Mouse (Mus musculus) heart, postnatal 4 days (tissue): ENCODE data around the gene Btbd11. TPM values are rescaled to one million over a fixed set of nuclear protein-coding genes. Genes with fewer than 3 reads are reported as not detected.
"Not testable (repeated sequence)": the region's sequence is repeated elsewhere in the genome, so short reads cannot be mapped to it uniquely, and the experiment has no call there.

Experiments used
- DNase-seq: peaks from one replicate; pipeline ENCODE4 v3.0.0; 2021
- total RNA-seq, 2 experiments: library from RNA; stranded (reverse); gene quantifications; 2 replicates each; pipeline ENCODE4 v1.2.3; 2021

Gene Btbd11
- total RNA-seq, 2 experiments from 2014 or later = 1.1 to 1.7 TPM

DNA sequence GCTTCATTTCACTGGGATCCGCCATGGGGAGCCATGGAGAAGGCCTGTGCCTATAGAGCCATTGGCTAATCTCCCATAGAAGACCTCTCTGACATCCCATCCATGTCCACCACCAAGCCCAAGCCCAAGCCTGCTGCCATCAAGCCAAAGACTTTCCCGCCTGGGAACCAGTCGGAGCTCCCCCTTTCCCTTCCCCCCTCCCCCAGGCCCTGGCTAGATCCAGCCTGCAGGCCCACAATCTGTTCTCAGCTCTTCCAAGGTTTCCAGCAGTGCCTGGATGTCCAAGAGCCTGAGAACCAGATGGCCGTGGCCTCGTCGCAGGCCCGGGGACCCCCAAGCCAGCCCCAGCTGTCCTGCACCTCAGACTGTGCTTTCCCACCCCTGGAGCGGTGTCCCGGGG, 295.8 kb downstream of the Btbd11 start:
- DNase-seq = no peak

DNA sequence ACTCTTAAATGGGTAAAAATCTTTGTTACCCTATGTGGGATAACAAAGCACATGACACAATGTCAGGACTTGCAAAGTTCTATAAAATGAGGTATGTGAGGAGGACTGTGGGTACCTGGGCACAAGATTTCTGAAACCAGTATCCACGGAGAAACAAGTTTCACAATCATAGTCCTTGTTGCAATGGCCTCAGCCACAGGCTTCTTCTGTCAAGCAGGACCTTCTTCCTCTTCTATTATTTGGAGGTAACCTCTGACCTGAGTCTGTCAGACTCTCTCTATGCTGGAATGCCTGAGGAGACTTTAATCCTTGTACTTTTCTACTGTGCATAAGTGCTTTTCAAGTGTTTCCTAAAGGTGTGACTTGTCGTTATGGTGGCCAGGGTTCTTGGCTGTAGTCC, 307.8 kb downstream of the Btbd11 start:
- DNase-seq = not testable (repeated sequence)

DNA sequence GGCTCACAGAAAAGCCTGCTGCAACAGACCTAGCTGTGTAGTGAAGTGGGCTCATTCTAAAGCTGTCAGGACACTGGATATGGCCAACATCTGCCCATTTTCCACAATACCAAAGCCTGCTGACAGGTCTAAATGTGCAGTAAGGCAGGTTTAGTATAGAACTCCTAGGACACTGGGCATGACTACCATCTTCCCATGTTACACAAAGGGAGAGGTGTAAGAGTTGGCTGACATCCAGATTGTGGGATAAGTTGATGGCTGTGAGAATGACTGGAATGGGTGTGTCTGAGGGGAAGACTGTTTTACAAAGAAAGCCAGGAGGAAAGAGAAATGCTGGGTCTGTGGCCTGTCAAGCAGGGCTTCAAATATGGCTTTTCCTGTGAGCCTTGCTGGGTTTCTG, 313.1 kb downstream of the Btbd11 start:
- DNase-seq = no peak

DNA sequence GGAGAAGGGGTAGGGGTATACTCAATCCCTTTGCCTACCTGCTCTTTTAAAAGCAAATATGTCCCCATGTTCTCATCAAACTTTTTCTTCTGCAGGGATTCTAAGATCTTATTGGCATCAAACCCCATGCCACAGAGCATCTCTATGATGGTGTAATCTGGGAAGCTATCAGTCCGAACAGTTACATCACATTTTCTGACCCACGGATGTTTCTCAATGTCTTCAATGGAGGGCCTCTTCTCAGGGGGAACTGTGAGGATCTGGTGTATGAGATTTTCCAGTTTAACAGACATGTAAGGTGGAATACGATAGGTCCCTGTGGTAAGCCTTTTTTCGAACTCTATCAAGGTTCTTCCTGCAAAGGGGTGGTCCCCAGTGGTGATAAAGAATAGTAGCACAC, 323.2 kb downstream of the Btbd11 start:
- not testable (repeated sequence) for DNase-seq

Other genes with a start within 250 kb of the Btbd11 start
- gene Cry1, start 201.8 kb upstream of the Btbd11 start, total RNA-seq = 10 to 100 TPM; 19.6 to 22.2 TPM